Mouse (Mus musculus) layer of hippocampus, postnatal 36 days (tissue): ENCODE results near the gene 2210408I21Rik. TPM values are rescaled to one million over a fixed set of nuclear protein-coding genes. Genes with fewer than 3 reads are reported as not detected.
"Not testable (repeated sequence)": the region's sequence is repeated elsewhere in the genome, so short reads cannot be mapped to it uniquely, and the experiment has no call there.

ENCODE experiments used
- DNase-seq, 2 experiments: peaks; one replicate each; pipeline ENCODE4 v3.0.0; 2022
- total RNA-seq, 2 experiments: library from RNA; stranded (reverse); gene quantifications; 2 replicates each; pipeline ENCODE4 v1.2.3; 2021

2210408I21Rik gene
- 10 to 100 TPM; 19.7 to 22.7 TPM for total RNA-seq

DNA sequence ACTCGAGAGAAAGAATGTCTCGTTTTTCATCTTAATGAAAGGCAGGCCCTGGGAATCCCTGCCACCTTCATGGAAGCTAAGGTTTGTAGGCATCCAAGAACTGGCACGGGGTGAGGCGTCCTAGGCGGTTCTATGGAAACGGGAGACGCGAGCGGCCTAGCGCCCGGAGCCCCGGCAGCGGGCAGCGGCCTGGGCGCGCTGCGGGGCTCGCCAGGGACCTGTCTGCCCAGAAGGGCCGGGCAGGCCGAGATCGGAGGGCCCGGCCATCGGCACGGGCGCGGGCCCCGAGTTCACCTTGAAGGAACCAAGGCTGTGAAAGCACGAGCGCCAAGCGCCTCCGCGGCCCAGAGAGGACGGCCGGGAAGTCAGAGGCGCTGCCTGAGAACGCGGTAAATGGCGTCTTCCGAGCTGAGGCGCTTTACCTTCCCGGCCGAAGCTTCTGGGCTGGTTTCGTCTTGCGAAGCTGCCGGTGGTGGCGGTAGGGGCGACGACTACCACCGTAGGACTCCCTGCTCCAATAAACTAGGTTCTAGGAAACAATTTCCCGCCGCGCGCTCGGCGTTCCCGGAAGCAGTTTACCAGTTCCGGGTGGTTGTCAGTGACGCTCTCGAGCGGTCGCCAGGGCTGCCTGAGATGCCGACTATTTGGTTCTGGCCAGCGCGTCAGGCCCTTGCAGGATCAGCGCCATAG lies at the start of gene 2210408I21Rik, which contains the start of gene Slf1:
2210408I21Rik (plus strand) TSS at position 610 of the 690 bp plus-strand sequence.
Slf1 (minus strand) TSS at position 543 of the 690 bp plus-strand sequence.
- peak; percentile 90 for DNase-seq

DNA sequence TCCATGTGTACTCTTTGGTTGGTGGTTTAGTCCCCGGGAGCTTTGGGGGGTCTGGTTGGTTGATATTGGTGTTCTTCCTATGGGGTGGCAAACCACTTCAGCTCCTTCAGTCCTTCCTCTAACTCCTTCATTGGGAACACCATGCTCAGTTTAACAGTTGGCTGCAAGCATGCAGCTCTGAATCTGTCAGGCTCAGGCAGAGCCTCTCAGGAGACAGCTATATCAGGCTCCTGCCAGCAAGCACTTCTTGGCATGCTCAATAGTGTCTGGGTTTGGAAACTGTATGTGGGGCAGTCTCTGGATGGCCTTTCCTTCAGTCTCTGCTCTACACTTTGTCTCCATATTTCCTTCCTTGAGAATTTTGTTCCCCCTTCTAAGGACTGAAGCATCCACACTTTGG lies 42.5 kb upstream of the 2210408I21Rik start:
- DNase-seq = not testable (repeated sequence)

DNA sequence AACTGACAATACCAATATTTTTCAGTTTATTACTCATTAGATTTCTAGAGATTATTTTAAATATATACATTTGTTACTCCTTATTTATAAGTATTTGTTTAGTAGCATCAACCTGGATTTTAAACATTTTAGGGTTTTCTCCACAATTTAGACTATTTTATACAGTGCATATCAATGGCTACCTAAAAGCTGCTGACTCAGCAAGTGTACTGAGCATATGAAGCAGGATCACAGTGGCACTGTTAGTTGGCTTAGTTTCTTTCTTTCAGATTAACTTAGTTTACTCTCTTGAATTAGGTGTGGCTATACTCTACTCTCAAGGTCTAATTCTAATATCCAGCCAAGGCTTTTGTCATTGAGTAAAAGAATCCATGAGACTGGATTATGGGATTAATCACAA lies 27.6 kb upstream of the 2210408I21Rik start:
- no peak for DNase-seq

DNA sequence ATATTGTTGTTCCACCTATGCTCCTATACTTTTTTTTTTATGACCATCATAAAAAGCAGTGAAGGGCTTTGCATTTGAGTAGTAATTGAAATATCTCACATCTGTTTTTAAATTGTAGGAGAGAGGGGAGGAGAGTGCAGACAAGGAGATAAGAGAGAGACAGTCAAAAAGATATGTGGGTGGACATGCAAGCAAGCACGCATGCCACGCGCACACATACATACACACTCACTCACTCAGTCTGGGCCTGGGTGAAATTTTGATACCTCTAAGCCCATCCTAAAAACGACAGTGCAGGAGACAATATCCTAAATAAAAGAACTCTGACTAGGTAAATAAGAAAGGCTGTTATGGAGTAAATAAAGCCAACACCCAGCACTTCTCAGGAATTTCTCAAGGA lies 16.6 kb upstream of the 2210408I21Rik start:
- DNase-seq = no peak

DNA sequence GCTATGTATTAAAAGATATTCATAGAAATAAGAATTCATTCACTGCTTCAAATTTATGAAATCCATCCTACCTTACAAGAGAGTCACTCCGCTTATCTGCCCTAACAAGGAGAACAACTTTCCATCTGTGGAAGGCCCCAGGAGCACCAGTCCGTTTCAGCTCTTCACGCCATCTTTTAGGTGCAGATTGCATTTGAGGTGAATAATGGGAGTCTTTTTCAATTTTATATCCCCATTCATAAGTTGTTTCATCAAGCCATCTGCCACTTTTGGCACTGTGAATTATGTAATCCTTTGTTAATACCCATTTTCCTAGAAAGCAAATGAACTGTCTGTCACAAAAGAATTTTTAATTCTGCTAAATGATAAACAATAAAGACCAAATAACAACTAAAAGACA lies 10.2 kb upstream of the 2210408I21Rik start:
- no peak for DNase-seq

DNA sequence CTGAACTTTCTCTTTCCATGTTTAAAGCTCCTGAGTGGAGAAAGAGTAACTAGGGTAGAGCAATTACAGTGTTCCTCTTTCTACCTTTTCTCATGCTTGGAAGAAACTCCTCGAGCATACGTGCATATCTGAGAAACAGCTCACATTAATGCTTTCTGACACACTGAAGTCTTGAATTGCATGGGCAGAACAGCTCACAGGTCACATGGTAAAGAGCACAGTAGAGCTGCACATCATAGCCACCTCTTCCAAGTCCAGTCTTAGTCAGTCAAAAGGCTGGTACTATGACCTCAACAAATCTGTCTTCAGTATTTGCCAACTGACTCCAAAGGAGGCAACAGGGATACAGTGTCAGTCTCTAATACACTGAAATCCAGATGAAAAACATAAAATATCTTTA lies 7.1 kb upstream of the 2210408I21Rik start:
- no peak for DNase-seq

DNA sequence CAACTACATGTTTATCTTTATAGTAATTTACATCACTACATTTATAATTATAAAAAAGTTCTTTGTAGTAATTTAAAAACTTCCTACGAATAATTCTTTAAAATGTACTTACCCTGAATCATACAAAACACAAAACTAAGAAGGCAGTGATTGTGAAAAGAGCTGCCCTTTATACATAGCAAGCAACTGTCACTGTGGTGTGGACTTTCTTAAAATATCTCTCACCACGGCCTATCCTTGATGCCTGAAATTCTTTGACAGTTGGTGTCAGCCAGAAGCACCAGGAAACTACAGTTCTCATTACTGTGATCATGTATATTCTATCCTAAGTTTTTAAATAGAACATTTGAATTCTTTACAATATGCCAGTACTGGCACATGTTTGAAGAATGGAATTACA lies 4.2 kb upstream of the 2210408I21Rik start:
- DNase-seq = no peak

DNA sequence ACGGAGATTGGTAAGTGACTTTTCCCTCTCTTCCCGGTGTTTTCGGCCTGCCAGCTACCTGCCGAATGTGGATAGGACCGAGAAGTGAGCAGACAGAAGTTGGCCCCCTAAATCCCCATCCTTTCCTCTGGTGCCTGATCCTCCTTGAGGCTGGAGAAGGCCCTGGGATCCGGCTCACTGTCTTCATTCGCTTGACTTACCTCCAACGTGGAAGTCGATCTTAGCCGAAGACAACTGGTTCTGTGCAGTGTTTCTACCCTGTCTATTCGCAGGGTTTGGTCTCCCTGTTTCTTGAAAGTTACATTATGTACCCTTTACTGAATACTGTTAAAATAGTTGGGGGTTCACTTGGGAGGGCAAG lies 261 bp downstream of the 2210408I21Rik start:
- DNase-seq = no peak

DNA sequence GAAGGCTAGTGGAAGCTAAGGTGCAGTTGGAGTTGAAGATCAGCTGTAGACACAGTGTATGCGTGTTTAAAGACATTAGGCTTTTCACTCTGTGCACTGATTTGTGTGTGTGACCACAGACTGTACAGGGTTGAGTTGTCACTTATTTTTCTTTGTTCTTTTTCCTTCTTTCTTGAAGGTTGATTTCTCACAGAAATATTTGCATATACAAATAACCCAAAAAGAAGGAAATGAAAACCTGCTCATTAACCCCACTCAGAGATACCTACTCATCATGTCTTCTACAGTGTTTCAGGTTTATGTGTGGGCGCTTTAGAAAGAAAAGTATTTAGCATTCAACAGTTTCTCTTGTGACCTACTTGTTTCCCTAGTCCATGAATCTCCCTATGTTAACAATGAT lies 5.5 kb downstream of the 2210408I21Rik start:
- no peak for DNase-seq

DNA sequence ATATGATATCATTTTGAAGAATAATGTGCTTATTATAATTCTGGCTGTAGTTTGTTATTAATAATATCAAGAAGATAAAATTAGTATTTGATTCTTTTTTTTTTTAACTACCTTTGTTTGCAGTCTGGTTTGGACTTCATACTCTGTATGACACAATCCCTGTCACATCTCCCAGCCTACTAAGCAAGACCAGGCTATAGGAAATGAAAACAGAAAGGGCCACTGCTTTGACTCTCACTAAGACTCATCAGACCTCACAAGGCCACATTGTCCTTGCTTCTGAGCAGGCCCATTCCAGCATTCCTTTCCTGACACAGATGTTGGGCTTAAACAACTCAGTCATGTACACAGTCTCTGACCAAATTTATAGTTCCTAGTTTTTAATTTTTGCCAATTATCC lies 42.6 kb downstream of the 2210408I21Rik start:
- DNase-seq = no peak

DNA sequence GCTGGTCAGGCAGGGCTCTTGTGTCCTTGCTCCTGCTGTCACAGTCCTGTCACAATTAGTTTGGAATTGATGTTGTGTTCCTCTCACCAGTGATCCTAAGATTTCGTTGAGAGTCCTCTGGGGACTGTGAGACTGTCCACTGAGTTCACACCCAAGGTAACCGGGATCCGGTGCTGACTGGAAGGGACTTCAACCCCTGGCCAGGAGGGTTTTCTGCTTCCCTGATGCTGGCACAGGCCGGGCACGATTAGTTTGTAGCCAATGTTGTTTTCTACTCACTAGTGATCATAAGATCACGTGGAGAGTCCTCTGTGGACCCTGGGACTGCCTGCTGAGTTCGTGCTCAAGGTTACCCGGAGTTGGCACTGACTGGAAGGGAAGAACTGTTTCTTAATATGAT lies 55.3 kb downstream of the 2210408I21Rik start:
- no peak for DNase-seq

DNA sequence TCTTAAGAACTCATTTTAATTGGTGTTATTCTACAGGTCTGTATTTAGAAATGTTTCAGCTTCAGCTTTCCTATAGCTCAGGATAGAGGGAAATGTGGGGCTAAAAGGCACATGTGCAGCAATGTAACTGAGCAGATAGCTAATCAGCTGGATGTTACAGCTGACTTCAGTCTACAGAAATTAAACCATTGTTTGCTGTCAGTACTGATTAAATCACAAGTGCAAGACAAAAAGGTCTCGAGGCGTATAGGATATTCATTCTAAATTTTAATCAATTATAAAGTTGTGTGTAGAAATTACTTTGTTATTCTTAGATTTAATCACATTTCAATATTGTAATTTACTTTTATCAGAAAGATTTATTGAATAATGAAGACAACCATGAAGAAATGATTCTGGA lies 56.9 kb downstream of the 2210408I21Rik start:
- DNase-seq = no peak

DNA sequence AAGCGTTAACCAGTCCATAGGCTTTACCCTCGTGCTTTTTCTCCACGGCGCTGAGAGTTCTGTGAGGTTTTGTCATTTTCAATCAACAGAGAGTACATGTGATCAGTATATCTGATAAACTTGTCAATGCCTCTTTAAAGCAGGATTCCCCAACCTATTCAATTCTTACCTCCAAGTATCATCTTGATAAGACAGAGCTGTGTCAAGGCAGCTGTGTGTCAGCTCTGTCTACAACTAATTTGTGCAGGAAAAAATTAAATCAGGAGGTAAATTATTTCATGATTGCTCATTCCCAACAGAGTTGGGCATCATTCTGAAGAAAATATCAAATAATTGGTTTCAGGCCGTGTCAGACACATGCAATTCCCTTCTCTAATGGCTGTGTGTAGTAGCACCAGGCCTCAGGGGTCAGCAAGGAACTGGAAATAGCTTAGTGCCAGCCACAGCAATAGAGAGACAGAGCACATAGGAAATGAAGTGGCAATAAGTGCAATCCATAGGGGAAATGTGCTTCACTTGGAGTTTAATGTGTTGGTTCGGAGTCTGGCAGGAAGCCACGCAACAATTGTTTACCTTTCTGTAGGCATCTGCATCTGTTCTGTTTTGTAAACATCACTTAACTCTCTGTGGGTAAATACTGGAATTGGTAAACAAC lies 73.6 kb downstream of the 2210408I21Rik start:
- DNase-seq = no peak

DNA sequence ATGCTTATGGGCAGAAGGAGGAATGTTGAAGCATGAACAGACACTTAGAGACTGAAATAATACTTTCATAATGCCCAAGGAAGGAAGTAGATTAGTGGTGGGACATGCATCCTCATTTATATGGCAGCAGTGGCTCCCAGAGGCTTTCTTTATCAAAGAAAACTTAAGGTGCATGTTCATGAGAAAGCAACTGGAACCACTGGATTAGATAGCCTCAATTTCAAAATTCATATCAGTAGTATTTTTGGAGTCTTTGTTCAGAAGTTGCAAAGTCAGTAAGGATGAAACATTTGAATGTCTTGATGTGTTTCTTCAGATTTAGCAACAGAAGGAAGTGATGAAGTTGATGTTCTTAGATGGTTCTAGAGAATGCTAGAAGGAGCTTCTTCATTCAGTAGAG lies 77.9 kb downstream of the 2210408I21Rik start:
- no peak for DNase-seq

DNA sequence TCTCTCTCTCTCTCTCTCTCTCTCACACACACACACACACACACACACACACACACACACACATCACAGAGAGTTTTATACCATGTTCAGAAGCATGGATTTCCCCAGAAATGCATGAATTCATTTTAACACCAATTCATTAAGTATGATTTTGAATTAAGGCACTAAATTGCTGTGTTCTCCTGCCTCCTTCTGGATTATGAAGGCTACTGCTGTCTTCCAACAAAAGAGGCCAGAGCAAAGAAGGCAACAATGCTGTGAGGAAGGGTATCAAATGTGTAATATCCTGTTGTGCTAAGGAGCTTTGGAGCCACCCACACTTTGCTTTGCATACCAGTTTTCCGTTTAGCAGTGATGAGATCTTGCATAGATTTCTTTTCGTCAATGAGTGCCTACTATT lies 80.1 kb downstream of the 2210408I21Rik start:
- no peak for DNase-seq

DNA sequence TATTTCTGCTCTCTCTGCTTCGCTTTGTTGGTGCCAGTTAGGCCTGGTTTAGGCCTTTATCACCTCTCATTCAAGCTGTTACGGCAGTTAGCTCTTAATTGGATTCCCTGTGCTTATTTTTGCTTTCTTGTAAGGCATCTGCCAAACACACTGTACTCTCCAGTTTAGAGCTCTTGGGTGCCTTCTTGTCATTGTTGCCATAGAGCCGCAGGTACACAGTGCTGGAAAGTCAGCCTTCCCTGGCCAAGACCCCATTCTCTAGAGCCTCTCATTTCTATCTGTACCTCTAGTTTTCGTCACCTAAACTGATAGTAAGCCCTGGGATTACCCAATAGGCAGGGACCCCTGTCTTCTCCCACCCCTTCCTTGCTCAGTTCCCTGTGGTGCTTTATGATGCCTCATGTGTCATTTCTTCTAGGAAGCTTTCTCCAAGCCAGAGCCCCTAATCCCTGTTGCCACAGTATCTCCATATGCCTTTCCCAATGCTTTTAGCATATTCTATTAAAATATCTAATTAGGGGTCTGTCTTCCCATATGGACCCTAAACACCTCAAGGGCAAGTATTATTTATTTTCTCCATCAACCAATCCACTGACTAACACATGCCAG lies 82.4 kb downstream of the 2210408I21Rik start:
- no peak for DNase-seq

DNA sequence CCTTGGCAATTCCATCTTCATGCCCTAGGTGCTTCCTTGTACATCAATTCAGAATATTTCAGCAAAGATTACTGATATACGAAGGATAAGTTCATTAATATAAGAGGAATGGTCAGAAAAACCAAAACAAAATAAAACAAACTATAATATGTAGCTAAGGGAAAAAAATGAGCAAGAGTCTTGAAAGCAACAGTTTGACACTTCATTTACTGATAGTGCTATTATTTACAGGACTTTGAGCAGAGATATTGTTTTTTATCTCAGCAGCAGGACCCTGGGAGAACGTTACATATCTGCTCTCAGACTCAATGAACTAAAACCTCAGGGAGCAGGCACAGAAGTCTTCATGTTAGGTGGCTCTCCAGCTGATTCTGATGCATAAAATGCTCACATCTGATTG lies 85.7 kb downstream of the 2210408I21Rik start:
- no peak for DNase-seq

DNA sequence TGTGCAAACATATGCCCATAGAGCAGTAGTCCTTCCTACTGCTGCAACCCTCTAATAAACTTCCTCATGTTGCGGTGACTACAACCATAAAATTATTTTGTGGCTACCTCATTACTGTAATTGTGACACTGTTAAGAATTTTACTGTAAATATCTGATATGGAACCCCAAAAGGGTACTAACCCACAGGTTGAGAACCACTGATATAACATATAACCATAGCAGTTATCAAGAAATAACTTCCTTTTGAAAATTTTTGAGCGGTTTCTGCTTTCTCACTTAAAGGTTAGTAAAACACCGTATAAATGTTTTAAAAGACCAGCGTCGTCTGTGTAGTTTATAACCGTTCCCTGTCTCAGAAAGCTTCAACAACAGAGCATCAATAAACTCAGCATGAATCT lies 121.2 kb downstream of the 2210408I21Rik start:
- DNase-seq = no peak

DNA sequence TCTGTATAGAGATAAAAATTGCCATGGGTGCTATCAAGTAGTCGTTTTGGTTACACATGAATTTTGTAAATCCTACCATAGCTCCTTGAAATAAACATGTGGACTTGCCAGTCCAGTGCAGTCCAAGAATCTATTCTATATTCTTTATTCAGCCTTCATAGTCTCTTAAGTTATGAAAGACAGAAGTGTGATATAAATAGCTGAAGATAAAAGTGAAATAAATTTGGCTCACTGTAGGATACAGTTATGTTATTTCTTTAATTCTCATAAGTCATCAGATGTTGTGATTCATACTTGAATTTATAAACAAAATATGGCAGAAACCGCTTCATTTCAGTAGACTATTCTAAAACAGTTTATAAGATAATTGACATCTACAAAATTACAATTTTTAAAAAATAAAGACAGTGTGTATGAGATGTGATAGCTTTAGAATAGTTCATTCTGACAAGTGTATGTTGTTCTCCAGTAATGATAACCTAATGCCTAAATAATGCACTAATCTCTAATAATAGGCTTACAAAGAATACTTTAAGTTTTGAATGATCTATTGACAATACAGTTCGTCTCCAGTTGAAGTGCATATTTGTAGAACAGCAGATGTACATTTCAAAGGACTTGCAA lies 127.5 kb downstream of the 2210408I21Rik start:
- no peak for DNase-seq

DNA sequence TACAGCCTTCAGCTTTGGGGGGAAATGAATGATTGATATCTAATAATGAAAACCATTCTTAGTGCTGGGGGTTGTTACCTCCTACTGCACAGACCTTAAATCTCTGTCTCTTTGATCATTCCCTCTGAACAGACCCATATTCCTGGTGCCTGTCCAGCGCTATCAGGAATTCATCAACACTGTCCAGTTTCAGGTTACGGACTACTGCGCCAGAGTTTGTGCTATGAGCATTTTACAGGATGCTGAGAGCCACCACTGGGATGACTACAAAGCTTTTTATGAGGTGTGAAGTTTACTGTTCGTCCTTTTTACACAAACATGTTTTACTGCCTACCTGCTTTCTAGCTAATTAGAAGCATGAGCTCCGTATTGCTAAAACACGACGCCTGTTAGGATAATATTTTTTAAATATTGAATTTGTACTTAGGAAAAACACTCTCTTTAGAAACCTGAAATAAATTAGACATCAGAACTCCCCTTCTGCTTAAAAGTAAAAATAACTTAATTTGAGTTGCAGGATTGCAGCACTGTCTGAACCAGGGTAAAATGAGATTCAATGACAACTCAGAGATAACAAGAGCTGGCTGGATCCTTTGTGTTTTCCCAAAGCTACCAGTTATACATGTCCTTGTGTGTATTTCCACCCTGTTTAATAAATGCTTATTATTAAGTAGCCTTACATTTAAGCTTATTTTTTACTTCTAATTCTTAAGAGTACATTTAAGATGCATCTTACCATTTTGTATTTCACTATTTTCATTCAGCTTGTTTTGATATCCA lies 128.2 kb downstream of the 2210408I21Rik start:
- no peak for DNase-seq

DNA sequence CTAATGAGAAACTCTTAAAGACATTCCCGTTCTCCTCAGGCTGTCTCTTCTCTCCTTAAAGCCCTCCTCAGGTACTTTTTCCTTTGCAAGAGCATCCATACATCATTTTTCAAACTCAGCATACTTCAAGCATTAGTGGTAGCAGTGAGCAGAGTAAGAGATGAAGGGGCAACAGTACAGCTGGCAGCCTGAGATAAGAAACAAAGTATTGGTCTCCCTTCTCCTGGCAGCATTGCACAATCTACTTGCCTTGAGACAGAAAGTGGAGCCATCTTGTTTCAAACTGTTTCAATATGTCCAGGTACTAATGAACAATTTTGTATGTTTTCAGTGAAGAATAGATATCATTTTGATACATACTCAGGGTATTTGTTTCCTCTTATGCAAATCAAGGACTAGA lies 129.1 kb downstream of the 2210408I21Rik start:
- DNase-seq = no peak

DNA sequence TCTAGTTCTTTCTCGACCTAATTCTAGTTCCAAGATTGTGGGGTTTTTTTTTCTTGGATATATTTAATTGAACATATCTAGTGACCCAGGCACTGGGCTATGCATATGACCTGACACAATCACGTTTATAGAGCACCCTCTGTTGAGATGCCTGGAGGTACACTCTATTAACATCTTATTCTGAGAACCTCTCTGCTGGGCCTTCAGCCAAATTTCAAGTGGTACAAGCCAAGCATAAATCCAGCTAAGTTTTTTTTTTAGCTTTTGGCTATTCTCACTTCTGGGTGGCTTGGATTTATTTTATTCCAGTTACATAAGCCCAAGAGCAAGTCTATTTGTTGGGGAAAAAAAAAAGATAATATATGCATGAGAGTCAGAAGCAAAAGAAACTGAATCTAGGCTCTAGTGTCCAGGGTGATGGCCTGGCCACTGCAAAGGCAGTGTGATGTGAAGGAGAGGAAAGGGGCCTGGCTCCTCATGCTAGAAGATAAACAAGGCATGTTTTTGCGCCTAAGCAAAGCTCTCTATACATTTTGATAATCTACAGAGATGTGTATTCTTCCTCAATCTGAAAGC lies 139.9 kb downstream of the 2210408I21Rik start:
- DNase-seq = no peak
